10 mouse cellular contexts compared by ENCODE assay signal in the genomic region with DNA sequence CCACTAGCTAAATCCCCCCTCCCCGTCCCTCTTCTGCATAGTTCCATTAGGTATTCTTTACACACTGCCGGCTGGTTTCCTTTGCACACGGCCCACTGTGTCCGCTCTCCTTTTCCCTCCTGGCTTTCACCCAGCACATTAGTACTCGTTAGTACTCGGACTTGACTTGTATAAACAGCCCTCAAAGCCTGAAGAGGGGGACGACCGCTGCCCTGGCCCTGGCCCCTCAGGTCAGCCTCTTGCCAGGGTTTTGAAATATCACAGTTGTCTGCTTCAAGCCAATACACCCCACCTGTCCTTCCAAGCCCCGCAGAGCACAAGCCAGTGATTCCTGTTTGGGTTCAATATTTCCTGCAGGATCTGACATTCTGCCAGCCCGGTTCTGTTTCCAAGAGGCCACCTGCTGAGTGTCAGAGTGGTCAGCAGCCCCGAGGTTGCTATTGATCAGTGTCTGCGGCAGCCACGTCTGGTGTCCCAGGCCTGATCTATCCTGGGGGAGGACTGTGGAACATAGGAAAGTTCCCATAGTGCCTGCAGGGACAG. TPM values are rescaled to one million over a fixed set of nuclear protein-coding genes. Genes with fewer than 3 reads are reported as not detected.
DNase-seq lines count a peak whose midpoint lies in the region; ATAC-seq and TF ChIP-seq lines count a peak whose summit lies in the region.
"Had no signal": no experiment of that assay in that cellular context is flagged by ENCODE, and none has a peak within 500 bp of the region (broad histone marks: within the 10 kb centered on the region; RNA-seq: fewer than 3 reads in every experiment).

No protein-coding gene starts in this region.

- no peak overlapping the region for H3K4me2 ChIP-seq in heart, embryonic 11.5 days
- H3K4me2 ChIP-seq in embryonic facial prominence, embryonic 15.5 days (replicated peaks): no peak overlapping the region

- H3K4me3 ChIP-seq in heart, adult 2 months: no peak overlapping the region
- no peak overlapping the region for H3K4me3 ChIP-seq in heart, embryonic 11.5 days (ENCODE audit: low read depth, low read length)
- no peak overlapping the region for H3K4me3 ChIP-seq in embryonic facial prominence, embryonic 15.5 days (replicated peaks)
- no peak overlapping the region for H3K4me3 ChIP-seq in lung, adult 2 months (replicated peaks; ENCODE audit: extremely low read depth, low read depth, low read length)
- H3K4me3 ChIP-seq: myocyte had no signal

- intact Hi-C loops in heart, adult 2 months (cut with DNase I): no loop called here

- WGBS in heart, adult 2 months: 22% methylated on average over 13 of the region's 13 CpGs
- 46% methylated on average over 13 of the region's 13 CpGs for WGBS in heart, embryonic 11.5 days (ENCODE audit: insufficient replicate concordance)
- 40% methylated on average over 13 of the region's 13 CpGs for WGBS in embryonic facial prominence, embryonic 15.5 days
- 15% methylated on average over 13 of the region's 13 CpGs for WGBS in lung, adult 2 months

- no peaks in the 10 kb centered on the region for H3K79me2 ChIP-seq in heart, adult 2 months (replicated peaks; ENCODE audit: control insufficient read depth, insufficient read depth, low read length)

- TF ChIP-seq CTCF in heart, adult 2 months (IDR thresholded peaks at IDR 0.05): no peak
- no peak for TF ChIP-seq CTCF in brain, embryonic 14.5 days (IDR thresholded peaks at IDR 0.05; ENCODE audit: borderline replicate concordance, extremely low read depth, insufficient read depth, insufficient read length)
- no peak for TF ChIP-seq CTCF in lung, adult 2 months (IDR thresholded peaks at IDR 0.05; ENCODE audit: insufficient read depth, low read length)

- TF ChIP-seq EP300 in heart, adult 2 months (IDR thresholded peaks at IDR 0.05; ENCODE audit: insufficient read depth, low read depth, low read length): no peak

- H3K9me3 ChIP-seq in heart, embryonic 11.5 days (replicated peaks; ENCODE audit: control insufficient read depth, low read length): no peaks in the 10 kb centered on the region
- H3K9me3 ChIP-seq in embryonic facial prominence, embryonic 15.5 days (replicated peaks): no peaks in the 10 kb centered on the region

- ATAC-seq in heart, embryonic 11.5 days (replicated peaks; ENCODE audit: insufficient number of reproducible peaks, low FRiP score, low TSS enrichment): no peak
- ATAC-seq in embryonic facial prominence, embryonic 15.5 days (ENCODE audit: insufficient number of reproducible peaks, low FRiP score, low TSS enrichment, low read depth): peak; percentile 47; the same call in 1 of the 2 replicates
- ATAC-seq in erythroid progenitor cell, adult 5-6 weeks (replicated peaks; ENCODE audit: low FRiP score, poor library complexity, severe bottlenecking): no peak

- H3K27ac ChIP-seq in heart, adult 2 months: no peak overlapping the region
- H3K27ac ChIP-seq in heart, embryonic 11.5 days (ENCODE audit: low read depth, low read length): no peak overlapping the region
- no peak overlapping the region; the same call in 1 of the 2 replicates for H3K27ac ChIP-seq in embryonic facial prominence, embryonic 15.5 days (replicated peaks)

- peak; percentile 28 to 33 for DNase-seq in heart, adult 2 months
- DNase-seq in brain, embryonic 14.5 days (ENCODE audit: low read depth): peak; percentile 72
- DNase-seq in lung, adult 2 months: peak; percentile 57
- DNase-seq in natural killer cell, adult 2 months (ENCODE audit: low spot score in 2 of 2): no peak
- no peak for DNase-seq in left cerebral cortex, adult 8-10 months (ENCODE audit: low spot score in 2 of 2)

- H3K4me1 ChIP-seq in heart, adult 2 months (ENCODE audit: control insufficient read depth, insufficient read depth, low read length): no peaks in the 10 kb centered on the region; the same call in 1 of the 2 replicates
- H3K4me1 ChIP-seq in heart, embryonic 11.5 days (ENCODE audit: control insufficient read depth, insufficient read depth, low read length): no peaks in the 10 kb centered on the region
- H3K4me1 ChIP-seq in embryonic facial prominence, embryonic 15.5 days: no peaks in the 10 kb centered on the region
- peaks cover 8% of the 10 kb centered on the region for H3K4me1 ChIP-seq in lung, adult 2 months (ENCODE audit: control insufficient read depth, insufficient read depth, low read length)

- TF ChIP-seq POLR2A in heart, adult 2 months (IDR thresholded peaks at IDR 0.05; ENCODE audit: insufficient read depth, low read depth, low read length): no peak
- no peak for TF ChIP-seq POLR2A in brain, embryonic 14.5 days (IDR thresholded peaks at IDR 0.05; ENCODE audit: borderline replicate concordance, extremely low read depth, insufficient read depth, insufficient read length, poor library complexity, severe bottlenecking)
- TF ChIP-seq POLR2A in lung, adult 2 months (IDR thresholded peaks at IDR 0.05; ENCODE audit: borderline replicate concordance, extremely low read depth, low read depth, low read length): no peak

- no peak overlapping the region for H3K9ac ChIP-seq in heart, adult 2 months (ENCODE audit: low read depth, low read length)
- no peak overlapping the region for H3K9ac ChIP-seq in heart, embryonic 11.5 days (ENCODE audit: low read depth, low read length)
- no peak overlapping the region for H3K9ac ChIP-seq in embryonic facial prominence, embryonic 15.5 days

- no peaks in the 10 kb centered on the region for H3K27me3 ChIP-seq in heart, adult 2 months (ENCODE audit: control insufficient read depth, insufficient read depth, low read length)
- 0 out of 2 replicates have a peak, but pooled peaks cover 3% of the 10 kb centered on the region for H3K27me3 ChIP-seq in heart, embryonic 11.5 days (ENCODE audit: control insufficient read depth, insufficient read depth, low read length)
- H3K27me3 ChIP-seq in embryonic facial prominence, embryonic 15.5 days: no peaks in the 10 kb centered on the region

- H3K36me3 ChIP-seq in heart, adult 2 months (ENCODE audit: control insufficient read depth, insufficient read depth, low read length): no peaks in the 10 kb centered on the region
- H3K36me3 ChIP-seq in heart, embryonic 11.5 days (ENCODE audit: control insufficient read depth, insufficient read depth, low read length): no peaks in the 10 kb centered on the region
- H3K36me3 ChIP-seq in embryonic facial prominence, embryonic 15.5 days: no peaks in the 10 kb centered on the region

RNA-seq across cellular contexts. Expression of gene Chga, which starts 32.9 kb away (rescaled TPM):
- not detected for total RNA-seq in heart, adult 2 months (2021)
- 0.06 and 0.12 TPM in 2 replicates for polyA plus RNA-seq in heart, adult 2 months (2012; rRNA removed)
- polyA plus RNA-seq in heart, embryonic 11.5 days (2014; fragmentation: Nextera tagmentation; extraction: Ambion mirVana): 0.27 TPM in 1 of 2 replicates, not detected in the other
- polyA plus RNA-seq in brain, embryonic 14.5 days (2012; rRNA removed): 56.3 and 74.5 TPM in 2 replicates
- 8.4 and 8.8 TPM in 2 replicates for polyA plus RNA-seq in embryonic facial prominence, embryonic 15.5 days (2015; fragmentation: Nextera tagmentation; extraction: Ambion mirVana)
- polyA plus RNA-seq in lung, adult 2 months (2012; rRNA removed): 0.25 and 1.0 TPM in 2 replicates
- total RNA-seq in erythroid progenitor cell, adult 5-6 weeks (2015; ENCODE audit: low replicate concordance): not detected in 2 replicates
- total RNA-seq in erythroid progenitor cell, adult 5-6 weeks (2017; ENCODE audit: low replicate concordance): not detected in 2 replicates
- total RNA-seq in left cerebral cortex, adult 8-10 months (2022): 100 to 1,000 TPM; 151 to 178 (median 173) TPM
- total RNA-seq: MEL had no signal
- polyA plus RNA-seq: myocyte had no signal

RNA-seq across cellular contexts. Expression of gene Golga5, which starts 52.9 kb away (rescaled TPM):
- 10 to 100 TPM; 25.1 to 28.0 TPM for total RNA-seq in heart, adult 2 months (2021)
- polyA plus RNA-seq in heart, adult 2 months (2012; rRNA removed): 10.1 and 17.2 TPM in 2 replicates
- 24.9 and 32.8 TPM in 2 replicates for polyA plus RNA-seq in heart, embryonic 11.5 days (2014; fragmentation: Nextera tagmentation; extraction: Ambion mirVana)
- polyA plus RNA-seq in brain, embryonic 14.5 days (2012; rRNA removed): 21.8 and 23.9 TPM in 2 replicates
- polyA plus RNA-seq in embryonic facial prominence, embryonic 15.5 days (2015; fragmentation: Nextera tagmentation; extraction: Ambion mirVana): 38.7 and 40.9 TPM in 2 replicates
- polyA plus RNA-seq in lung, adult 2 months (2012; rRNA removed): 10.0 and 11.9 TPM in 2 replicates
- total RNA-seq in erythroid progenitor cell, adult 5-6 weeks (2015; ENCODE audit: low replicate concordance): 11.9 and 15.9 TPM in 2 replicates
- total RNA-seq in erythroid progenitor cell, adult 5-6 weeks (2017; ENCODE audit: low replicate concordance): 20.3 and 20.7 TPM in 2 replicates
- 10 to 100 TPM; 25.4 to 32.6 (median 32.0) TPM for total RNA-seq in left cerebral cortex, adult 8-10 months (2022)

Comparison
In these comparisons a context has a peak if more than half of its experiments do, and no peak if none do; other contexts are left out.
1. DNase-seq: peak in heart, adult 2 months (2 of 2), brain, embryonic 14.5 days (single experiment) and lung, adult 2 months (single experiment); none in natural killer cell, adult 2 months (0 of 2) and left cerebral cortex, adult 8-10 months (0 of 2).